Mouse (Mus musculus) Patski (cell line): ENCODE measurements at regions not wholly inside any gene's neighbourhood (a gene's known extent, or its start where the extent isn't known, plus 50 kb on each side); places are given as distances from the start of the nearest gene placed in this dataset.

Experiments
- ATAC-seq: fragments of 100-300 bp; one replicate; pipeline ENCODE4 v1.8.0; 2021
- CTCF ChIA-PET: fragments of 350-600 bp; sonication (Branson Sonifier 250); formaldehyde crosslinking; loops from one replicate; lab custom pipeline; 2022; ENCODE audit warnings: inconsistent platforms; lab: Charles Lee
- POLR2A ChIA-PET: fragments of 350-600 bp; sonication (Branson Sonifier 250); formaldehyde crosslinking; loops from one replicate; lab custom pipeline; 2022; ENCODE audit warnings: antibody characterized with exemption, inconsistent platforms; lab: Charles Lee
- DNase-seq: peaks from one replicate; pipeline ENCODE4 v3.0.0-alpha.2; 2011; ENCODE audit warnings: low read depth, low spot score
- H3K27me3 ChIP-seq: fragments of 371-371 bp; one replicate; pipeline ENCODE4 v1.5.1; 2021
- CTCF ChIP-seq: fragments of 100-300 bp; IDR thresholded peaks from one replicate; pipeline ENCODE4 v1.5.1; 2021
- in situ Hi-C: fragments of 300-500 bp; cut with MboI; formaldehyde crosslinking; loops from 3 replicates; pipeline ENCODE4 v1.11.1; 2018; ENCODE audit warnings: low pct_unique_long_range_greater_than_20kb, mixed read lengths

DNA sequence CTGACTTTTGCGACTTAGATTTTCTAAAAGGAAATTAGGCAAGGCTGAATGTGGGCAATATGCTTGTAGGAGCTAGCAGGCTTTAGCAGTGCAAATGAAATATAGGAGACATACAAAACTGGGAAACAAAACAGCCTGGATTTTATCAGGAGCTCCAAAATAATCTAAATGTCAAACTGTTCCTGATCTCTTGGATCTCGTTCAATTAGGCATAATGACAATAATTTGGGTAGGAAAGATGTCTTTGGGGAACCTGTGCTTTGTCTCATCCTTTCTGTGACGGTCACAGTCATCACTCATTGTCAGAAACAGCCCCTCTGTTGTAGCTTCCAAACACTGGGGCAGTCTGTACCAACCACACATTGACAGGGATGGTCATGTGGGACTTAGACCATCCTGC is 702.2 kb downstream of the Tlr4 start:
- POLR2A ChIA-PET = no interaction called here
- CTCF ChIA-PET = no interaction called here
- no peak for ATAC-seq
- no peak for TF ChIP-seq CTCF
- no peaks in the 10 kb centered on the region for H3K27me3 ChIP-seq
- in situ Hi-C loops = no loop called here
- no peak for DNase-seq

DNA sequence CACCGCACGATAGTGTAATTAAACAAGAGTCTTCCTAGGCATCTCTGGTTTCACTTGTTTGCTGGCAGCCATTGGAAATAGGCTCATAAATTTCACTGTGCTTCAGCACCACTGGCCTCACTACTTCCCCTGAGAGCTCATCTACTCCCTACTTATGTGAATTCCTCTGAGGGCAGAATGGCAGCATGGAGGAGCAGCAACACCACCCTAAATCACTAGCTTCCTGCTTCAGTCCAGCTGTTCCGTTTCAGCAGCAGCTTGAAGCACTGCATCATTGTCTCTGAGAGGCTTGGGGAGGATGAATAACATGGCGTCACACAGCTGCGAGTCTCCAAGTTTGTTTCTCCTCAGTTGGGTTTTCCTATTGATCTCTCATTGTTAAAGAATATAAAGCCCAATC is 712.1 kb downstream of the Tlr4 start:
- ATAC-seq (no peak), DNase-seq (no peak)
- POLR2A ChIA-PET = no interaction called here
- no peak for TF ChIP-seq CTCF
- CTCF ChIA-PET = no interaction called here
- in situ Hi-C loops = no loop called here
- no peaks in the 10 kb centered on the region for H3K27me3 ChIP-seq

DNA sequence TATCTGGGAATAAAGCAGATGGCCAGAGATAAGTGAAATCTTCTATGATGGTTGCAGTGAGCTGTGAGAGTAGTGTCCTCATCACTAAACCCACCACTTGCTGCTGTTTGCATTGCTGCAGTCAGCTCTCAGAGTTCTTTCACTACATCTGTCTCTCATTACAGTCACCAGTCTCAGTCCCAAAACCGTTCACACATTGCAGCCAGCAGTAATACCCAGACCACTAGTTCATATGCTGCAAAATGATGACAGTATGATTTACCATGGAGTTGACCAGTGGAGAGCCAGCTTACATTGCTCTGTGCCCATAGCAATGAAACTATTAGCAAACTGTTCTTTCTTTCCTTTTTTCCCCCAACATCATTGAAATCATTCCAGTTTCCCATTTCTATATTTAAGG is 718.6 kb downstream of the Tlr4 start:
- ATAC-seq = no peak
- POLR2A ChIA-PET = no interaction called here
- no peak for TF ChIP-seq CTCF
- CTCF ChIA-PET = no interaction called here
- H3K27me3 ChIP-seq = no peaks in the 10 kb centered on the region
- no peak for DNase-seq
- in situ Hi-C loops = no loop called here

DNA sequence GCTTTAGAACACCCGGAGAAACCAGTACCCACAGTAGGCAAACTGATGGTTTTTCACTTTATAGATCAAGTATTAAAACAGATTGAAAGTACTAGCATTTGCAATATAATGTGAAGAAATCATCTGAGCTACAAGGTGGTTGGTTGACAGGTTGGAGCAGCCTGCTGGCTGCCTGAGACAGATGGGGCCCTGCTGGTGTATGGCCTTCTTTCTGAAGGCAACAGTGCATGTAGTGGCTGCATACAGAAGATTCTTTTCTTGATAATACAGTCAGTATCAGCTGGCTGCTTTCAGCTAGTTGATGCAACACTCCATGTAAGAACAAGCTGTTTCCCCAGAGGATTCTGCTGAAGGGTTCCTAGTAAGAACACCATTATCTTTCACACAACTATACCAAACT is 720.6 kb downstream of the Tlr4 start:
- no peak for ATAC-seq
- TF ChIP-seq CTCF = no peak
- CTCF ChIA-PET = no interaction called here
- POLR2A ChIA-PET = no interaction called here
- no peak for DNase-seq
- H3K27me3 ChIP-seq = no peaks in the 10 kb centered on the region
- in situ Hi-C loops = no loop called here

DNA sequence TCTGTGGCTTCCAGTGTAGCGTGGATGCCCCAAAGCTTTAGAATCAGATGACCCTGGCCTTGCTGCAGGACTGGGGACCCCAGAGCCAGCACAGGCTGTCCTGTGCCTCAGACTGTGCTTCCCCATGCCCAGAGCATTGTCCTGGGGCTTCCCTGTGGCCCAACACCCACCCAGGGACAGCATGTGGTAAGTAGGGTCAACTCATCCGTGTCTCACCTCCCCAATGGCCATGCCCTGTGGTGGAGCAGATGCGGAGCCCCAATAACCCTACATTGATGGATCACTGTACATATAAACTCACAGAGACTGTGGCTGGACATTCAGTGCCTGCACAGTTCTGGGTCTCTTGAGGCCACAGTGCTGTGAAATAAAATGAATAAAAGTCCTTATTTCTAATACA is 726.1 kb downstream of the Tlr4 start:
- ATAC-seq (no peak), DNase-seq (no peak)
- in situ Hi-C loops = no loop called here
- POLR2A ChIA-PET = no interaction called here
- TF ChIP-seq CTCF = no peak
- CTCF ChIA-PET = no interaction called here
- H3K27me3 ChIP-seq = no peaks in the 10 kb centered on the region

DNA sequence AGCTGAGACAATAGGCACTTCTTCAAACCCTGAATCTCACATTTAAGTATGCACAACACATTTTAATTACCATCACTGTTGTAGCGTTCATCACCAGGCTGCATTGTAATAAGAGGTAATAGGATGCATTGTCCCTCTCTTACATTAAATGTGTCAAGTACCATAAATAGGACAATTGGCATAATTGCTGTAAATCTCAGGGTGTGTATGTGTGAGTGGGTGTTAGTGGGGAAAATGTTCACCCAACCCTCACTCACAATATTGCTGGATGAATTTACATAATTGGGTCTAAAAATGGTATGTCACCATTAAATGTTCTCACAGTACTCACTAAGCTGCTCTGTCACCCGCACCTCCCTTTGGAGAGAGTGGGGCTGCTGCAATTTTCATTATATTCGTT is 747.4 kb downstream of the Tlr4 start:
- TF ChIP-seq CTCF = no peak
- H3K27me3 ChIP-seq = peaks cover 2% of the 10 kb centered on the region
- no peak for DNase-seq
- CTCF ChIA-PET = no interaction called here
- ATAC-seq = no peak
- POLR2A ChIA-PET = no interaction called here
- in situ Hi-C loops = no loop called here

DNA sequence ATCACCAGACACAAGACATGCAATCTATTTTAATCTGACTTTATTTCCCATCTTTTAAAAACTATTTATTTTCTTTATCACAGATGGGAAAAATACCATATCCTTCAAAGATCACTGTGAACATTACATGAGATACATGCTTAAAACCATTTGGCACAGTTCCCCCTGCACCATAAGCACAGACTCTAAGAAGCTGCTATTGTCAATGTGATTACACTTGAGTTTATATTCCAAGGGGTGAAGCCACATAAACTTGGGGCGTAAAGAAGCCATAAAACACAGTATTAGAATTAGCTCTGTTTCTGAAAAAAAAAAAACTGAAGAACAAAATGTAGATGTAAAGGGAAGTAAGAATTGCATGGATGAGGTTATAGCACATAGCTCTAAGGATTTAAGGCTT is 762.1 kb downstream of the Tlr4 start:
- TF ChIP-seq CTCF = no peak
- CTCF ChIA-PET = no interaction called here
- in situ Hi-C loops = no loop called here
- ATAC-seq (no peak), DNase-seq (no peak)
- POLR2A ChIA-PET = no interaction called here
- no peaks in the 10 kb centered on the region for H3K27me3 ChIP-seq

DNA sequence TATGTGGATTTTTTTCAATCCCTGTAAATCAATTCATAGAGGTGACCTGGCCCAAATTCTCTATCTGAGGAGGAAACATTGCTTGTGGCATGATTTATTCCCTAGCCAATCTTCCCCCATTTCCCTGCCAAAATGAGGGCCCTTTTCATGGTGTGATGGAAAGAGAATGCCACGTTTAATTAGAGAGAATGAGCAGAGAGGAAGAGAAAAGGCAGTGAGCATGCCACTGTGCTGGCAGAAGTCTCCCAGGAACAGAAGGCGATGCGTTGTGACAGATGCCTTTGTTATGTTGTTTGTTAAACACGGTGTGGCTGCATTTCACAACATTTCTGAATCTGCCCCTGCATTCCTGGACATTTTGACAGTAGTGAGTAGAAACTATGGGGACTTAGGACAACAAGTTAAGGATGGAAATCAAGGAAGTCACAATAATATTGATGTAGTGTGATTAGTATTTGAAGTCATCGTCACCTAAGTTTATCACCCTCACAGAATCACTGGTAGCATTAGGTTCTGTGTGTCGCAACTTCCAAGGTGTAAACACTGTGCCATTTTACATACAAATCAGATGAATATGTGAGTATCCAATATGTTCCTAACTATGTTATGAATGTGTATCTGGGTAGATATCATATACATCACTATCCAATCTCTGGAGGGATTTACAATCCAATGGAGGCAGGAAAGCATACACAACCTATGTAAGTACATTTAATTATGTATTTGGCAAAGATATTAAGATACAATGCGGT is 762.8 kb downstream of the Tlr4 start:
- ChIA-PET POLR2A (no interaction called here), CTCF (no interaction called here)
- in situ Hi-C loops = no loop called here
- DNase-seq = no peak
- no peak for TF ChIP-seq CTCF
- ATAC-seq = no peak
- H3K27me3 ChIP-seq = no peaks in the 10 kb centered on the region

DNA sequence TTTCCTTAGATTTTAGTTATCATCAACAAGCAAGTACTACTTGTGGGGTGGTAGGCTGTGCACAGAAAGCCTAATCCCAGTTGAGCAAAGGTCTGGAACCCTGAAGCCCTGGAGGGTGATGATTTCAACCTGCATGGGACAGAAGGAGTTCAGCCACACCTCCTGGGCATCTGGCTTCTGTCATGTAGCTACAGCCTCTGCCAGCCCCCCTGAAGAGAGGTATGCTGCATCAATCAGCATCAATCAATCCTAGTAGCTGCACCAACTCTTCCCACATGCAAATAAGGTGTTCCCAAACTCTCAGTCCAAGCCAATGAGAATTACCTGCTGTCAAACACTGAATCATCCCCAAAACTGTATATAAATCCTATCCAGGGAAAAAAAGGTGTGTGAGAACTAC is 779.8 kb downstream of the Tlr4 start:
- in situ Hi-C loops = no loop called here
- POLR2A ChIA-PET = no interaction called here
- DNase-seq (no peak), ATAC-seq (no peak)
- CTCF ChIA-PET = interaction anchor here (1.2 kb wide), 1 partner anchor 9 kb away, joined by 3 read pairs; no protein-coding TSS in a partner anchor
- no peaks in the 10 kb centered on the region for H3K27me3 ChIP-seq
- TF ChIP-seq CTCF = no peak

DNA sequence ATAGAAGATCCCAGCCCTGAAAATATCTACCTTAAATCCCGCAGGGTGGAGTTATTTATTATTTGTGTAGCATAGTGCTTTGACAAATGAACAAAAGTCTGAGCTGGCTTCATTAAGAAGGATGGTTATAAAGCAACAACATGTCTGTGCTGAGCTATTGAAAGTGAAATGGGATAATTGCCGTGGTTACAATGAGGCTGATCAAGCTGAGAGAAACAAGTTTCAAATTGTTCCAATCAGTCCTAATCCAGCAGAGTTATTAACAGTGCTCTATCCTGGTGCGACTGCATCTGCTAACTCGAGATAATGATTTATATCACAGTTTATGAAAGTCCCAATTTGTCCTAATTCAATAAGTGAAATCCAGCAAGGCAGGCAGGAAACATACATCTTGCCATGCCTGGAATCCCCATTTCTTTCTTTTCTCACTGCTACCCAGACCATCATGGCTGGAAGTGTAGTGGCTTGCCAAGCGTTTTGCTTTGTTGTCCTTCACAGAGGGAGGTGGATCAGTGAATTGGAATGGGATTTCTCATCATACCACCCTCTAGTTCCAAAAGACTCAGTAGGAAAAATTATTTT is 787.2 kb downstream of the Tlr4 start:
- ATAC-seq = no peak
- ChIA-PET POLR2A (interaction anchor here (0.6 kb wide), 1 partner anchor 130 kb away, joined by 3 read pairs; no protein-coding TSS in a partner anchor), CTCF (no interaction called here)
- in situ Hi-C loops = no loop called here
- TF ChIP-seq CTCF = no peak
- DNase-seq = no peak
- no peaks in the 10 kb centered on the region for H3K27me3 ChIP-seq

DNA sequence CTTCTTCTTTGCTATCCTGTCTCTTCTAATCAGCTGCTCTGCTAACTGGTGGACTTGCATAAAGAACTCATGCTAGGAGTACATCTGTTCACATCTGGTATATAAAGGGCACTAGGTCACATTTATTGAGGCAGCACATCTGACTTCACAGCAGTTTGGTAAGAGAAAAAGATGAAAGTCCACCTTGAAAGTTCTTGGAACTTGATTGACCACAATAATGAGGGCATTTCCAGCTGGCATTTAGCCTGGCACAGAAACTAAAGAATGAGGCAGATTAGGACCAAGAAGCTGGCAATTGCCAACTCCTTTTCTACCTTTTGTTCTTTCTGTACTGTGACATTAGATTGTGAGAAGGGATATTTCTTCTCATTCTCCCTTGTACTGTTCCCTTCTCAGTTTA is 799.3 kb downstream of the Tlr4 start:
- CTCF ChIA-PET = no interaction called here
- POLR2A ChIA-PET = no interaction called here
- no peaks in the 10 kb centered on the region for H3K27me3 ChIP-seq
- DNase-seq (no peak), ATAC-seq (no peak)
- TF ChIP-seq CTCF = no peak
- in situ Hi-C loops = no loop called here

DNA sequence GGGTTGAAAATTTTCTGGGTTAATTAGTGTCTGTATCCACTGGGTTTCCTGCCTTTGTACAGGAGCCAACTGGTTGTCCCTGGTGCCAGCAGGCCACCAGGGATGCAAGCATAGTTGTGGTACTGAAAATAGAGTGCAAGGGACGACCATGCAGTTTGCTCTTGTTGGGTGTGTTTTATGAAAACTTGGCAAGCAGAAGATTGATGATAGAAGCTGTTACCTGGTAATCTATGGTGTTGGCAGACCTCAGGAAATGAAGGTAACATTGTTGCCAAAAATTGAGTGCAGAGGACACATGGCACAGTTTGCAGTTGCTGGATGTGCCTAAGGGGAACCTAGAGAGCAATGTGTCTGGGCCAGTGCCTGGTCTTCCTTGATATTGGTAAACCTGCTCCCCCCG is 818.7 kb downstream of the Tlr4 start:
- DNase-seq (no peak), ATAC-seq (no peak)
- ChIA-PET POLR2A (no interaction called here), CTCF (no interaction called here)
- no peak for TF ChIP-seq CTCF
- in situ Hi-C loops = no loop called here
- H3K27me3 ChIP-seq = no peaks in the 10 kb centered on the region
